Mouse (Mus musculus) gonadal fat pad, adult 2 months (tissue): ENCODE results near the gene Papss2. TPM values are rescaled to one million over a fixed set of nuclear protein-coding genes. Genes with fewer than 3 reads are reported as not detected.
"Not testable (repeated sequence)": the region's sequence is repeated elsewhere in the genome, so short reads cannot be mapped to it uniquely, and the experiment has no call there.

Source experiments
- DNase-seq: peaks from one replicate; pipeline ENCODE4 v3.0.0-alpha.2; 2012; ENCODE audit warnings: low read depth
- polyA plus RNA-seq: library from polyadenylated mRNA; depleted of rRNA; stranded (reverse); fragments of >200 nt; gene quantifications from 2 replicates; pipeline ENCODE4 v1.2.3, GENCODE M21; 2012

Papss2 gene
- polyA plus RNA-seq, 1 experiment = 12.1 TPM

- no peak for DNase-seq
Observed at GRCm38 (mm10) chr19:32638276-32638903, 42.8 kb downstream of the Papss2 start.

GRCm38 (mm10) chr19:32641535-32641934 is 45.9 kb downstream of the Papss2 start:
- no peak for DNase-seq

GRCm38 (mm10) chr19:32641995-32642394 is 46.4 kb downstream of the Papss2 start:
- DNase-seq = no peak

- DNase-seq = no peak
Observed at GRCm38 (mm10) chr19:32643642-32644041, 48.1 kb downstream of the Papss2 start.

GRCm38 (mm10) chr19:32645939-32646338 is 50.3 kb downstream of the Papss2 start:
- no peak for DNase-seq

- no peak for DNase-seq
Observed at GRCm38 (mm10) chr19:32646382-32646781, 50.8 kb downstream of the Papss2 start.

- DNase-seq = no peak
Observed at GRCm38 (mm10) chr19:32648019-32648571, 52.5 kb downstream of the Papss2 start.

- DNase-seq = no peak
Observed at GRCm38 (mm10) chr19:32651046-32651445, 55.5 kb downstream of the Papss2 start.

GRCm38 (mm10) chr19:32653122-32653521 is 57.5 kb downstream of the Papss2 start:
- DNase-seq = no peak

GRCm38 (mm10) chr19:32653630-32654362 is 58.2 kb downstream of the Papss2 start:
- no peak for DNase-seq

- no peak for DNase-seq
Observed at GRCm38 (mm10) chr19:32659346-32659745, 63.8 kb downstream of the Papss2 start.

- DNase-seq = no peak
Observed at GRCm38 (mm10) chr19:32662936-32663335, 67.3 kb downstream of the Papss2 start.

GRCm38 (mm10) chr19:32665243-32665642 is 69.7 kb downstream of the Papss2 start:
- DNase-seq = no peak

GRCm38 (mm10) chr19:32667830-32668229 is 72.2 kb downstream of the Papss2 start:
- not testable (repeated sequence) for DNase-seq

- DNase-seq = no peak
Observed at GRCm38 (mm10) chr19:32675766-32676165, 80.2 kb downstream of the Papss2 start.

GRCm38 (mm10) chr19:32680894-32681293 is 85.3 kb downstream of the Papss2 start:
- DNase-seq = no peak

GRCm38 (mm10) chr19:32683081-32683480 is 87.5 kb downstream of the Papss2 start:
- DNase-seq = no peak

- DNase-seq = no peak
Observed at GRCm38 (mm10) chr19:32687721-32688120, 92.1 kb downstream of the Papss2 start.

GRCm38 (mm10) chr19:32688227-32688626 is 92.6 kb downstream of the Papss2 start:
- not testable (repeated sequence) for DNase-seq

- DNase-seq = no peak
Observed at GRCm38 (mm10) chr19:32689724-32690123, 94.1 kb downstream of the Papss2 start.

- DNase-seq = no peak
Observed at GRCm38 (mm10) chr19:32696674-32697073, 101.1 kb downstream of the Papss2 start.

GRCm38 (mm10) chr19:32702191-32702590 is 106.6 kb downstream of the Papss2 start:
- no peak for DNase-seq

GRCm38 (mm10) chr19:32708996-32709395 is 113.4 kb downstream of the Papss2 start:
- no peak for DNase-seq
